Mouse (Mus musculus) hindlimb bud, embryonic 11.5 days (tissue): ENCODE data around the gene Ppl.

Experiments used
- DNase-seq: peaks from one replicate; pipeline ENCODE4 v3.0.0-alpha.2; 2012; ENCODE audit warnings: low read depth, low spot score; ENCODE audit errors: extremely low spot score

Ppl gene

DNA sequence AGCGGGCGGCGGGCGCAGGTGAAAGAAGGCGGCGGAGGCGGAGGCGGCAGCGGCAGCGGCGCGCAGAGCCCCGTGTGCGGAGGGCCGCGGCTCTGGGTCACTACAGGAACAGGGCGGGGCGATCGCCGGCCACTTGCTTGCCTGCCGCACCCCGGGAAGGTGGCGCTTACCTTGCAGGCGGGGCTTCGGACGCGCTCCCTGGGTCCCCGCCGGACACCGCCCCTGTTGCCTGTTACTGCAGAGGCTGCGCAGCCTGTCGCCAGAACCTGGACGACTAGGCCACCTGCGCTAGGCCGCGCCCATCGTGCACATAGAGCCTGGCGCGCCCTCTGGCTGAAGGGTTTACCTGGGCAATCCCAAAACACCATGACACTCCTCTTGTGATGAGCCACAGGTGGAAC, at the start of gene Ppl:
Ppl (minus strand) TSS at position 21 of the 401 bp plus-strand sequence.
- no peak for DNase-seq

DNA sequence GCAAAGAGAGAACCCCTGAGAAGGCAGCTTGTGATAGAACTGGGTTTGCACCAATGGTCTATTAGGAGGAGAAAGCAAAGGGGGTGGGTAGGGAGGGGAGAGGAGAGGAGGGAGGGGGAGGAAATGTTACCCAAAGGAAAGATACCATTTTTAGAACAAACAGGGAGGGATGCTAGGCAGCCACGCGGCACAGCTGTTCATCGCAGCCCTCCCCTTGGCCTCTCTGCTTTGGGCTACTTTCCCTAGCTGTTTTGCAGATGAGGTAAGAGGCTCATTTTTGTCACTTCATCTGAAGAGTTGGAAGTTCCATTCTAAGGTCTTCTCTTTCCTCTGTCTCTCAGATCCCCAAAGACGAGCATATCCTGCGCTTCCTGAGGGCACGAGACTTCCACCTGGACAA, 40.4 kb upstream of the Ppl start:
- no peak for DNase-seq

GRCm38 (mm10) chr16:5168829-5169228, 36.6 kb upstream of the Ppl start:
- DNase-seq = no peak

- no peak for DNase-seq
These were observed 35.8 kb upstream of the Ppl start for GRCm38 (mm10) chr16:5168038-5168437.

- DNase-seq = no peak
These were observed 32.1 kb upstream of the Ppl start for GRCm38 (mm10) chr16:5164327-5164726.

DNA sequence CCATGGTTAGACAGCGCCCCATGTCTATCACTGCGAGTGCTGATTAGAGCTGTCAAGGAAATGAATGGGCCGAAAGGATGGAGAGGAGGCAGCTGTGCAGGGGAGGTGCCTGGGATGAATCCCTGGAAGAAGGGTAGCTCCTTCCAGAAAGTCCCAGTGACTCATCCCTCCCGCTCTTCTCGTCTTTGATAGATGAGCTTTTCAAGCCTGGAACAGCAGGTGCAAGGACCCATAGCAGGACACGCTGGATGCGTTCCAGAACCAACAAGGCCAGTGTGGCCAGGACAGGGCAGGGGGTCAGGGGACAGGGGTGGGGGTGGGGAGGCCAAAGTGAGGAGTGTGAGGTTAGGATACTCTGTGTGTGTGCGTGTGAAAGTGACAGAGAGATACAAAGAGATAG, 27.0 kb upstream of the Ppl start:
- no peak for DNase-seq

DNA sequence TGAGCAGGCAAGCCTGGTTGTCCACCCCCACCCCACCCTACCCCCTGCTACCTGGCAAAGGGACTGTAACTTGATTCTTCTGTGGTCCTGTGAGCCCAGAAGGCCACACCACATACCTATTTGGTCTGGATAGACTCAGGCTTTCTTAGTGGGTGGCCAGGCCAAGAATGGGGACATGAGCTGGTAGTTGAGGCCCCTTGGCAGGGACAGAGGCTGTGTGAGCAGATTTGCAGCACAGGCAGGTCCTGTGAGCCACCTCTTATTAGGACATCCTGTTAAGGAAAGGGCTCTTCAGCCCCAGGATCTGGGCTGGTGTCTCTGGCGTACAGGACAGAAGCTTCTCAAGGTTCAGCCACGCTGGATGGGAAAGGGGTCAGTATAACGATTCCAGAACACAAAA, 24.9 kb upstream of the Ppl start:
- DNase-seq = no peak

GRCm38 (mm10) chr16:5156495-5156894, 24.3 kb upstream of the Ppl start:
- DNase-seq = no peak

GRCm38 (mm10) chr16:5155014-5155413, 22.8 kb upstream of the Ppl start:
- no peak for DNase-seq

GRCm38 (mm10) chr16:5153299-5154026, 21.2 kb upstream of the Ppl start:
- no peak for DNase-seq

DNA sequence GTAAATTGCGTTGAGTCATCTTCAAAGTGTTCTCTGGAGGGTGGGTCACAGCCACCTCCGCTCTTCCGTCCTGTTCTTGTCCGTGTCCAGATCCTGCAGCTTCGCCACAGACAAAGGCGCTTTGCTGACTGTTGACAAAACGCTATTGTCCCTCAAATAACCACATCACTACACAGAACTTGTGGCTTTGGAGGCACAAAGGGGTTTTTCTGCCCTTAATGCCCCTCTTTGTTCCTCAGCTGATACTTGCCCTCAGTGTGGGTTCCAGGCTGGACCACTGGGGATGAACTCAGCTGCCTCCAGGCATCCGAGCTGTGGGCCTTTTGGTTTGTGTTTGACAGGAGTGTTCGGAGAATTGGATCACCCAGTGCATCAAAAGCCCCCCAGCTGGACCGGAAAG, 18.3 kb upstream of the Ppl start:
- DNase-seq = no peak

DNA sequence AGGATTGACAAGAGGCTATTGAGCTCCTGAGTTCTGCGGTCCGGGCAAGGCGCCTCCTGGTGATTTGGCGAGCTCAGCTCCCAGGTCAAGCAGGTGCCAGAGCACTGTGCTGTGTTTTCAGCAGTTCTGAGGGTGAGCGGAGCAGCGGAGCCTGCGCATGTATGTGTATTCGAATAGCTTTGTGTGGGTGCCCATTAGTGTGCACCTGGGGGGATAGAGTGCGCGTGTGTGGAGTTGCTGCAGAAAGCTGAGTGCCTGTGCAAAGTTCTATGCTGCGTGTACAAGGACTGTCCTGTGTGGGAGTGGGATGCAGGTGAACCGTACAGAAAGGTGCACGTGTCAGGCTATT, 14.8 kb upstream of the Ppl start, which contains the start of gene Sec14l5:
Sec14l5 (plus strand) TSS at position 73 of the 349 bp plus-strand sequence.
- no peak for DNase-seq

- peak; percentile 35 for DNase-seq
These were observed 14.3 kb upstream of the Ppl start for GRCm38 (mm10) chr16:5146367-5147036.

DNA sequence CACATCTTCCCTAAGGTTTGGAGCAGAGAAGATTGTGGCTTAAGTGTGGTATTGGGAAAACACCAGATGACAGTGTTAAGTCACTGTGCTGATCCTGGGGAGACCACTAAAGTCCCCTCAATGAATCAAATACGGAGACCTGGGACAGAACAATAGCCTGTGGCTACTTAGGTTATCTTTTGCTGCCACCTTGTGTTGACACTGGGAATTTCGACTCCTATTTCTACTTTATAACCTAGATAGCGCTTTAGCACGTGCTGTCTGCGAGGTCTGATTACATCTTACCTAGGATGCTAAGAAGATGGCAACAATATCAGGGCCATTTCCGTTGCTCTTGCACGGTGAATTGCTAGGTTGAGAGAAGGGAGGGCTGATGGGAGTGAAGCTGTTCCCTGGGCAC, 13.3 kb upstream of the Ppl start:
- peak; percentile 95 for DNase-seq

- no peak for DNase-seq
These were observed 7.5 kb upstream of the Ppl start for GRCm38 (mm10) chr16:5139741-5140140.

DNA sequence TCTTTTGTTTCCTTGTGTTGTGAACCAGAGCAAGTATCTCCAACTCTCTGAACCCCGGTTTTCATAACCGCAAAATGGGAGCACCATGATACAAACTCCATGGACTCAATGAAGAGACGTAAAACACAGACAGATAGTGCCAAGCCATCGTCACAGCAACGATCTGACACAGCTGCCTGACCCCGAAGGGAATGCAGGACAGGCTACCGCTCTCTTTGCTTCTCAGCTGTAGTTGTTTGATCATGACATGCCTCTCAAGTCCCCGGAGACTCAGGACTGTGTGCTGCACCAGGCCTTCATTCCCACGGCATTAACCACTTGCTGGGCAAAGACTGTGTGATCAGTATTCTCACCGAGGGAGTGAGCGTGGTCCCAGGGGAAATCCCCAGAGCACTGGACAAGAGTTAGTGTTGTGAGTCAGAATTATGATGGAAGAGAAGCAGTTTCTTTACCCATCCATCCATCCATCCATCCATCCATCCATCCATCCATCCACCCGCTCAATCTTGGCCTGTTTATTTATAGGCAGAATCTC, 4.9 kb upstream of the Ppl start:
- no peak for DNase-seq

DNA sequence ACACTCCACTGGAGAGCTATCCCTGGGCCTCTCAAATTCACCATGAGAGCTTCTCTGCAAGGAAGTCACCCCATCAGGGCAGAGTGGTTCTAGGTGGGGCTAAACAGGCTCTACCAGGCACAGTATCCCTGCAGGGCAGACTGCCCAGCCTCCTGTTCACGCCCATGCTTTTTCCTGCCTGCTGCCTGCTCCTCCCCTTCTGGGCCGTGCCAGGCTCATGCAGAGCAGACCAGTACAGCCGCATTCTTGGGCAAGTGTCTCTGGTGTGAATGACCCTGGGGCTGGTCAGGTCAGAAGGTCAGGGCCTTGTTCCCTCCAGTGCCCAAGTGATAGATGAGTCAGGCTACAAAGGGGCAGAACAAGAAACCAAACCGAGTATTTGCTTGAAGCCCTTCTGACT, 4.3 kb upstream of the Ppl start:
- DNase-seq = no peak

DNA sequence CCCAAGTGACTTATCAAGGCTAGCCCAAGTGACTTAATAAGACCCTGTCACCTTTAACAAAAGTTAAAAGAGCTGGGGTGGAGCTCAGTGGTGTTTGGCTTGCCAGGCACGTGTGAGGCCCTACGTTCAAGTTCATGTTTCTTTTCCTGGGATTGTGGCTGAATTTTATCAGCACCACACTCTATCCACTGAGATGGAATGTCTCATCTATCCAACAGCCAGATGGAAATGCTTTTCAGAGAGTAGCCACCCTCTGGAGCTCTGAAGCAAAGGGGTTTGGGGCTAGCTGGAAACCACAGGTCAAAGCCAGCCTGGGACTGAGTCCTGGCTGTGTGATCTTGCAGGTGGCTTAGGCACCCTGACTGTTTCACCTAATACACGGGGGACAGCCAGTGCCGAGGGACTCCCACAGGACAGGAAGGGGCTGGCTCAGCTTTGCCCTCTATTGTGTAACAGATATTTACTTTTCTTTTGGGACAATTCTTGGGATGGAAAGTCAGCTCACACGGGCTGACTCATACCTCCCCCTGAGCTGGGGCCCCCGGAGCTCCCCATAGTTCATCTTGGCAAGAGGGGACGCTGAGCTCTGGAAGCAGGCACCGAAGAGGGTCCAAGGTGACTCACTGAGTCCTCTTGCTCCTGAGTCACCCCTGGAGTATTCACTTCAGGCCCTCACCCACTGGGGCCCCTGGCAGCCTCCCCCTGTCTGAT, 3.5 kb upstream of the Ppl start:
- DNase-seq = no peak

DNA sequence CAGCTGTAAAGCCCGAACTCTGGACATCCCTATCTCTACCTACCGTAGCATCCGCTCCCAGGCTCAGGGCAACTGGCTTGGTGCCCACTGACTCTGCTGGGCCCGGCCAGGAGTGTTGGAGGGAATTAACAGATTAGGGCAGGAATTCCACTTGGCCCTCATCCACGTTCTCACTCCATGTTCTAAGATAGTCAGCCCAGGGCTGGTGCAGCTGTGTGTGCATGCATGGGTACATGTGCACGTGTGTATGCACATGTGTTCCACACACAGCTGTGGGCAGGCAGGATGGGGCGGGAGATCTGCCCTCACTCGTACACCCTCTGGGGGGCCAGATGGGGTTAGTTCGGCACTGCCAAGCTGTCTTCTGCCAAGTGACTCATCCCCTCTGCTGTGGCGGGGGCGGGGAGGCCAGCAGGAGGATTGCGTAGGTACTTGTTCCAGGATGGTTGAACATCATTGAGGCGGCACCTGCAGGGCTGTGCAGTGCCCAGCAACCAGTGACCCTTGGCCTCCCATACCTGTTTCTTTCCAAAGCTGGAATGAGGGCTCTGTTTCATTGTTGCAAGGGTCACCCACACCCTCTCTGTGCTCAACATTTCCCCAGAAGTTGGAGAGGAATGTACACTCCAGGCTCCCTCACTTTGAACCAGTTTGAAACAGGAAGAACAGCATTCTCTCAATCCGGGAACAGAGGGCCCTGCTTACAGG, 2.6 kb upstream of the Ppl start:
- DNase-seq = no peak

DNA sequence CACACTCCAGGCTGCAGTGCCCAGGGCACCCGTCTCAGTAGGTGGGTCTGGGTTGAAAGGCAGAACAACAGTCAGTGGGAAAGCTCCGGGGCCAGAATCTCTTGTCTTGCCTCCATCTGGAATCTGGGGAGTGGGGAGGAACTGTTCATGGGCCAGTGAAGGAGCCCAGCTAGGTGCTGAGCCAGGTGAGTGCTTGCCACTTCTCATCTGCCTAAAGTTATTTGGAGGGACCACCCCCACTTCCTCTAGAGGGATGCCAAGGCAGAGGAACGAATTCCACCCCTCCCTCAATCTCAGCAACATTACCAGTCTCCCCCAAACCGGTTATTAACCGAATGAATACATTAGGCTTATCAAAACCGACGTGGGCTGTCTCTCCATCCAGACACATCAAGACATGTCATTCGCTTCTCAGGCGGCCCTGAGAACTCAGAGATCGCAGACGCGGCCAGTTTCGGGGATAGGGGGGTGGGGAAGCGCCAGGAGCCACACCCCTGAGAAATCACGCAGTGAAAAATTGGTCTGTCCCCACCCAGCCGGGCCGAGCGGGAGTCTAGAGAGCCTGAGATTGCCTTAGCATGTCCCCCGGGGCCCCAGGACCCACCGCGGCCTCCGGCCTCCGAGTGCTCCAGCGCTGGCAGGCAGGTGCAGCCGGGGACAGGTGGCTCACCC, 834 bp downstream of the Ppl start:
- no peak for DNase-seq

DNA sequence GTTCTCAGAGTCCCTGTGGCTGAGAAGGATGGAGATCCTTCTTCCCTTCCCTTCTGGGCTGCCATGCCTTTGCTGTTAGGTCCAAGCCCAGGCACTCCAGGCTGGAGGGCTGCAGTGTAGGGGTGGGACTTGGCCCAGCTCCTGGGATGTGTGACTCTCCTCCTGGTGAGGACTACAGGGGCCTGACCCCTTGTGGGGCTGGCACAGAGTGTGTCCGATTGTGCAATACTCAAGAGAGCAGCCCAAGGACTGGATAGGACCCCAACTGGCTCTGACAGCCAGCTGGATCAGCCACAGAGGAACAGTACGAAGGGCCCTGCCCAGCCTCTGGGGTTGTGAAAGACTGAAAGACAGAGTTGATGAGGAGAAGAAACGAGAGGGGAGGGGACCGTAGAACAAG, 1.5 kb downstream of the Ppl start:
- no peak for DNase-seq
